Mouse (Mus musculus): ENCODE data around the gene Syngr3. TPM values are rescaled to one million over a fixed set of nuclear protein-coding genes. Genes with fewer than 3 reads are reported as not detected.

Syngr3 gene
- polyA plus RNA-seq, 1 experiment from 2014 or later, result 0.07 TPM

Other genes with a start within 250 kb of the Syngr3 start
- 0.39 and 0.41 TPM in 2 replicates for gene Dnase1l2, start 246.8 kb downstream of the Syngr3 start, polyA plus RNA-seq (2015; fragmentation: Nextera tagmentation; extraction: Ambion mirVana)
- gene E4f1, start 219.6 kb downstream of the Syngr3 start, polyA plus RNA-seq (2015; fragmentation: Nextera tagmentation; extraction: Ambion mirVana), result 11.5 and 14.2 TPM in 2 replicates
- 60.5 and 61.2 TPM in 2 replicates for gene Pgp, start 219.6 kb downstream of the Syngr3 start, polyA plus RNA-seq (2015; fragmentation: Nextera tagmentation; extraction: Ambion mirVana)
- gene Bricd5, start 216.1 kb downstream of the Syngr3 start, polyA plus RNA-seq (2015; fragmentation: Nextera tagmentation; extraction: Ambion mirVana), result 0.13 TPM in 1 of 2 replicates, not detected in the other
- gene Mlst8, start 210.9 kb downstream of the Syngr3 start, polyA plus RNA-seq (2015; fragmentation: Nextera tagmentation; extraction: Ambion mirVana), result 12.0 and 13.6 TPM in 2 replicates
- gene Caskin1, start 201.4 kb downstream of the Syngr3 start, polyA plus RNA-seq (2015; fragmentation: Nextera tagmentation; extraction: Ambion mirVana), result 0.05 and 0.09 TPM in 2 replicates
- gene Traf7, start 162.0 kb downstream of the Syngr3 start, polyA plus RNA-seq (2015; fragmentation: Nextera tagmentation; extraction: Ambion mirVana), result 32.9 and 35.2 TPM in 2 replicates
- gene Rab26, start 155.7 kb downstream of the Syngr3 start, polyA plus RNA-seq (2015; fragmentation: Nextera tagmentation; extraction: Ambion mirVana), result 0.64 and 0.74 TPM in 2 replicates
- 2.6 and 3.0 TPM in 2 replicates for gene Pkd1, start 140.1 kb downstream of the Syngr3 start, polyA plus RNA-seq (2015; fragmentation: Nextera tagmentation; extraction: Ambion mirVana)
- 18.8 and 21.4 TPM in 2 replicates for gene Tsc2, start 57.3 kb downstream of the Syngr3 start, polyA plus RNA-seq (2015; fragmentation: Nextera tagmentation; extraction: Ambion mirVana)
- 5.8 and 6.4 TPM in 2 replicates for gene Nthl1, start 57.3 kb downstream of the Syngr3 start, polyA plus RNA-seq (2015; fragmentation: Nextera tagmentation; extraction: Ambion mirVana)
- gene Slc9a3r2, start 39.6 kb downstream of the Syngr3 start, polyA plus RNA-seq (2015; fragmentation: Nextera tagmentation; extraction: Ambion mirVana), result 10.8 and 13.8 TPM in 2 replicates
- 0.30 TPM in 1 of 2 replicates, not detected in the other for gene Npw, start 31.5 kb downstream of the Syngr3 start, polyA plus RNA-seq (2015; fragmentation: Nextera tagmentation; extraction: Ambion mirVana)
- 9.9 and 12.5 TPM in 2 replicates for gene Zfp598, start 20.3 kb downstream of the Syngr3 start, polyA plus RNA-seq (2015; fragmentation: Nextera tagmentation; extraction: Ambion mirVana)
- gene Gfer, start 6.2 kb upstream of the Syngr3 start, polyA plus RNA-seq (2015; fragmentation: Nextera tagmentation; extraction: Ambion mirVana), result 22.8 and 25.2 TPM in 2 replicates
- 0.14 and 0.16 TPM in 2 replicates for gene Noxo1, start 6.3 kb upstream of the Syngr3 start, polyA plus RNA-seq (2015; fragmentation: Nextera tagmentation; extraction: Ambion mirVana)
- 35.0 and 40.6 TPM in 2 replicates for gene Tbl3, start 17.7 kb upstream of the Syngr3 start, polyA plus RNA-seq (2015; fragmentation: Nextera tagmentation; extraction: Ambion mirVana)
- not detected in 2 replicates for gene Rnf151, start 28.1 kb upstream of the Syngr3 start, polyA plus RNA-seq (2015; fragmentation: Nextera tagmentation; extraction: Ambion mirVana)
- gene Rps2, start 28.2 kb upstream of the Syngr3 start, polyA plus RNA-seq (2015; fragmentation: Nextera tagmentation; extraction: Ambion mirVana), result 1,043 and 1,068 TPM in 2 replicates
- gene Ndufb10, start 34.5 kb upstream of the Syngr3 start, polyA plus RNA-seq (2015; fragmentation: Nextera tagmentation; extraction: Ambion mirVana), result 160 and 162 TPM in 2 replicates
- gene Rpl3l, start 37.9 kb upstream of the Syngr3 start, polyA plus RNA-seq (2015; fragmentation: Nextera tagmentation; extraction: Ambion mirVana), result 0.09 and 0.15 TPM in 2 replicates
- 31.1 and 32.9 TPM in 2 replicates for gene Msrb1, start 46.7 kb upstream of the Syngr3 start, polyA plus RNA-seq (2015; fragmentation: Nextera tagmentation; extraction: Ambion mirVana)
- 0.07 TPM in 1 of 2 replicates, not detected in the other for gene Hs3st6, start 63.0 kb upstream of the Syngr3 start, polyA plus RNA-seq (2015; fragmentation: Nextera tagmentation; extraction: Ambion mirVana)
- 0.35 and 0.54 TPM in 2 replicates for gene Meiob, start 114.3 kb upstream of the Syngr3 start, polyA plus RNA-seq (2015; fragmentation: Nextera tagmentation; extraction: Ambion mirVana)
- gene Hagh, start 150.2 kb upstream of the Syngr3 start, polyA plus RNA-seq (2015; fragmentation: Nextera tagmentation; extraction: Ambion mirVana), result 117 and 135 TPM in 2 replicates
- gene Fahd1, start 160.4 kb upstream of the Syngr3 start, polyA plus RNA-seq (2015; fragmentation: Nextera tagmentation; extraction: Ambion mirVana), result 41.1 and 44.2 TPM in 2 replicates
- 9.6 and 11.5 TPM in 2 replicates for gene Igfals, start 176.0 kb upstream of the Syngr3 start, polyA plus RNA-seq (2015; fragmentation: Nextera tagmentation; extraction: Ambion mirVana)
- gene Nubp2, start 196.4 kb upstream of the Syngr3 start, polyA plus RNA-seq (2015; fragmentation: Nextera tagmentation; extraction: Ambion mirVana), result 68.1 and 73.5 TPM in 2 replicates
- gene Spsb3, start 196.7 kb upstream of the Syngr3 start, polyA plus RNA-seq (2015; fragmentation: Nextera tagmentation; extraction: Ambion mirVana), result 45.2 and 48.4 TPM in 2 replicates
- gene Eme2, start 205.1 kb upstream of the Syngr3 start, polyA plus RNA-seq (2015; fragmentation: Nextera tagmentation; extraction: Ambion mirVana), result 11.5 and 13.0 TPM in 2 replicates
- 52.3 and 52.8 TPM in 2 replicates for gene Mrps34, start 205.2 kb upstream of the Syngr3 start, polyA plus RNA-seq (2015; fragmentation: Nextera tagmentation; extraction: Ambion mirVana)
- gene Nme3, start 206.5 kb upstream of the Syngr3 start, polyA plus RNA-seq (2015; fragmentation: Nextera tagmentation; extraction: Ambion mirVana), result 53.4 and 60.1 TPM in 2 replicates
- gene Mapk8ip3, start 247.0 kb upstream of the Syngr3 start, polyA plus RNA-seq (2015; fragmentation: Nextera tagmentation; extraction: Ambion mirVana), result 8.3 and 10.0 TPM in 2 replicates